20 mouse cellular contexts compared by ENCODE assay signal in the genomic region with DNA sequence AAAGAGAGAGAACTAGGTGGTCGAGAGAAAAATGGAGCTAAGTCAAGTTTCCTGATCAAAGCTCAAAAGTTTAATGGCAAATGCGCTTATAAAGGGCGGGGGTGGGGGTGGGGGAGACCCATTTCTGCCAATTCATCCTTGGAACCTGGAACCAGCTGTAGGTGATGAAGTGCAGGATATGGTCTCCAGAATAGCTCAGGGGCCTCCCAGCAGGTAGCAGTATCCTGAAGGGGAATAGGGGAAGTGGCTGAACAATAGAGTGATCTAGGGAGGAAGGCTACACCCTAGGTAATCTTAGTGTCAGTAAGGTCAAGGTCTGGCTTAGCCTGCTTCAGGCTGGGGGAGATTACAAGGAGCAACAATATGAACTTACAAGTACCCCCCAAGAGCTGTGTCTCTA.
DNase-seq lines count a peak whose midpoint lies in the region; ATAC-seq and TF ChIP-seq lines count a peak whose summit lies in the region.
"Had no signal": no experiment of that assay in that cellular context is flagged by ENCODE, and none has a peak within 500 bp of the region (broad histone marks: within the 10 kb centered on the region; RNA-seq: fewer than 3 reads in every experiment).

No protein-coding gene starts in this region.

- peaks cover 14% of the 10 kb centered on the region for H3K9me3 ChIP-seq in ES-Bruce4 (replicated peaks; ENCODE audit: control insufficient read depth, insufficient read depth, low read length, poor library complexity, severe bottlenecking)
- H3K9me3 ChIP-seq in ES-E14 (ENCODE audit: control insufficient read depth, insufficient read depth, low read depth, low read length): no peaks in the 10 kb centered on the region; the same call in 1 of the 2 replicates
- no peaks in the 10 kb centered on the region for H3K9me3 ChIP-seq in midbrain, embryonic 14.5 days (ENCODE audit: control insufficient read depth, low read length)
- H3K9me3 ChIP-seq: embryonic facial prominence, embryonic 10.5 days; embryonic facial prominence, embryonic 12.5 days had no signal

- H3K36me3 ChIP-seq in ES-Bruce4 (ENCODE audit: control insufficient read depth, insufficient read depth, low read length, poor library complexity, severe bottlenecking) (no peaks in the 10 kb centered on the region), ES-E14 (ENCODE audit: control insufficient read depth, insufficient read depth, low read length, poor library complexity, severe bottlenecking) (peaks cover 4% of the 10 kb centered on the region; the same call in 1 of the 2 replicates)
- H3K36me3 ChIP-seq in midbrain, embryonic 14.5 days (ENCODE audit: control insufficient read depth, insufficient read depth, low read length): no peaks in the 10 kb centered on the region
- H3K36me3 ChIP-seq: embryonic facial prominence, embryonic 10.5 days; embryonic facial prominence, embryonic 12.5 days had no signal

- intact Hi-C loops in heart, postnatal 25 days (cut with DNase I): no loop called here

- no peaks in the 10 kb centered on the region for H3K4me1 ChIP-seq in ES-Bruce4 (ENCODE audit: control insufficient read depth, insufficient read depth, low read length)
- H3K4me1 ChIP-seq in ES-E14 (ENCODE audit: control insufficient read depth in 2 of 2, insufficient read depth in 2 of 2, low read length in 2 of 2, poor library complexity in 1 of 2): no peaks in the 10 kb centered on the region
- H3K4me1 ChIP-seq in midbrain, embryonic 14.5 days (ENCODE audit: control insufficient read depth, insufficient read depth, low read length): no peaks in the 10 kb centered on the region
- H3K4me1 ChIP-seq: embryonic facial prominence, embryonic 10.5 days; embryonic facial prominence, embryonic 12.5 days had no signal

- TF ChIP-seq POLR2A in ES-Bruce4 (IDR thresholded peaks at IDR 0.05; ENCODE audit: insufficient read depth, low read length): no peak

- H3K27ac ChIP-seq in ES-Bruce4 (ENCODE audit: insufficient read depth, low read length): peak overlapping the region; percentile 91
- H3K27ac ChIP-seq in ES-E14 (ENCODE audit: insufficient read depth, low read depth, low read length, poor library complexity, severe bottlenecking): peak overlapping the region; percentile 90
- no peak overlapping the region for H3K27ac ChIP-seq in midbrain, embryonic 14.5 days (replicated peaks; ENCODE audit: low read depth, low read length)
- H3K27ac ChIP-seq: embryonic facial prominence, embryonic 10.5 days; embryonic facial prominence, embryonic 12.5 days had no signal

- in situ Hi-C loops in ES-E14 (cut with MboI; ENCODE audit: low sequenced_read_pairs in 2 of 2, unreplicated experiment in 2 of 2): no loop called here

- DNase-seq in ES-E14 (ENCODE audit: low read depth, low spot score): peak; percentile 65
- peak; percentile 9 for DNase-seq in WW6 (ENCODE audit: low read depth, low spot score)
- DNase-seq in Muller cell, postnatal 12 days (ENCODE audit: inconsistent ontology term): no peak
- DNase-seq in heart, postnatal 25 days (ENCODE audit: low spot score): no peak
- no peak for DNase-seq in midbrain, embryonic 14.5 days
- DNase-seq in frontal cortex, postnatal 14 days (ENCODE audit: low spot score in 2 of 2): no peak
- DNase-seq: adrenal gland, adult 2 months; adrenal gland, postnatal 14 days; adrenal gland, postnatal 36 days; cerebellum, adult 11-12 months; cerebellum, adult 2 months; cerebellum, adult 9-10 months; cerebellum, postnatal 10 days; cerebellum, postnatal 25 days had no signal

- H3K9ac ChIP-seq in ES-Bruce4 (ENCODE audit: low read depth, poor library complexity, severe bottlenecking) (no peak overlapping the region), ES-E14 (ENCODE audit: insufficient read depth, low read depth, low read length, poor library complexity, severe bottlenecking) (no peak overlapping the region)
- no peak overlapping the region for H3K9ac ChIP-seq in midbrain, embryonic 14.5 days (replicated peaks; ENCODE audit: low read length)
- H3K9ac ChIP-seq: embryonic facial prominence, embryonic 12.5 days had no signal

- WGBS in midbrain, embryonic 14.5 days: 53% methylated on average over 3 of the region's 3 CpGs

- H3K4me2 ChIP-seq in midbrain, embryonic 14.5 days (ENCODE audit: low read length): no peak overlapping the region
- H3K4me2 ChIP-seq: embryonic facial prominence, embryonic 12.5 days had no signal

- H3K27me3 ChIP-seq in ES-Bruce4 (ENCODE audit: control insufficient read depth, insufficient read depth, low read length, poor library complexity, severe bottlenecking): no peaks in the 10 kb centered on the region
- H3K27me3 ChIP-seq in midbrain, embryonic 14.5 days (ENCODE audit: control insufficient read depth, insufficient read depth, low read length): no peaks in the 10 kb centered on the region
- H3K27me3 ChIP-seq: embryonic facial prominence, embryonic 12.5 days; Patski had no signal

- peak; percentile 63; the same call in 1 of the 2 replicates for TF ChIP-seq EP300 in ES-Bruce4 (IDR thresholded peaks at IDR 0.05; ENCODE audit: insufficient read depth, low read depth, low read length)

- H3K4me3 ChIP-seq in ES-Bruce4 (ENCODE audit: low read depth, low read length) (no peak overlapping the region), ES-E14 (ENCODE audit: insufficient read depth in 1 of 2, low read depth in 1 of 2, low read length in 2 of 2, poor library complexity in 1 of 2, severe bottlenecking in 1 of 2) (peak overlapping the region; percentile 3 to 5; a peak in 1 of 4 replicates)
- H3K4me3 ChIP-seq in midbrain, embryonic 14.5 days (replicated peaks; ENCODE audit: low read depth, low read length): no peak overlapping the region
- H3K4me3 ChIP-seq: embryonic facial prominence, embryonic 10.5 days; embryonic facial prominence, embryonic 12.5 days had no signal

- ATAC-seq in midbrain, embryonic 14.5 days (ENCODE audit: low FRiP score, low TSS enrichment): no peak
- ATAC-seq: forebrain, embryonic 14.5 days; forebrain, embryonic 16.5 days; Patski had no signal

- TF ChIP-seq CTCF in ES-Bruce4 (IDR thresholded peaks at IDR 0.05; ENCODE audit: low read depth, low read length): no peak

TF ChIP-seq in ES-E14, 5 proteins besides CTCF, POLR2A, EP300 and RAD21:
- TF ChIP-seq MAFK (IDR thresholded peaks at IDR 0.05; ENCODE audit: insufficient read depth, low read depth, low read length) (peak; percentile 78; the same call in 1 of the 2 replicates), ZC3H11A (IDR thresholded peaks at IDR 0.05; ENCODE audit: borderline replicate concordance, low read depth, low read length) (no peak), HCFC1 (IDR thresholded peaks at IDR 0.05; ENCODE audit: borderline replicate concordance, insufficient read depth, low read length) (no peak), CHD2 (IDR thresholded peaks at IDR 0.05; ENCODE audit: low read depth, low read length) (0 out of 2 replicates have a peak, but pooled peaks have one; percentile 46)

Comparison
In these comparisons a context has a peak if more than half of its experiments do, and no peak if none do; other contexts are left out.
1. H3K4me3 ChIP-seq: peak in ES-E14 (2 of 2); none in ES-Bruce4 (single experiment) and midbrain, embryonic 14.5 days (single experiment).
2. DNase-seq: peak in ES-E14 (single experiment) and WW6 (single experiment); none in Muller cell, postnatal 12 days (single experiment), heart, postnatal 25 days (single experiment), midbrain, embryonic 14.5 days (single experiment) and frontal cortex, postnatal 14 days (0 of 2).